Mouse (Mus musculus) forelimb bud, embryonic 11.5 days (tissue): ENCODE results near the gene Sfxn5.

Experiments
- DNase-seq: peaks from one replicate; pipeline ENCODE4 v3.0.0-alpha.2; 2012; ENCODE audit warnings: low read depth, low spot score

Sfxn5 gene

DNA sequence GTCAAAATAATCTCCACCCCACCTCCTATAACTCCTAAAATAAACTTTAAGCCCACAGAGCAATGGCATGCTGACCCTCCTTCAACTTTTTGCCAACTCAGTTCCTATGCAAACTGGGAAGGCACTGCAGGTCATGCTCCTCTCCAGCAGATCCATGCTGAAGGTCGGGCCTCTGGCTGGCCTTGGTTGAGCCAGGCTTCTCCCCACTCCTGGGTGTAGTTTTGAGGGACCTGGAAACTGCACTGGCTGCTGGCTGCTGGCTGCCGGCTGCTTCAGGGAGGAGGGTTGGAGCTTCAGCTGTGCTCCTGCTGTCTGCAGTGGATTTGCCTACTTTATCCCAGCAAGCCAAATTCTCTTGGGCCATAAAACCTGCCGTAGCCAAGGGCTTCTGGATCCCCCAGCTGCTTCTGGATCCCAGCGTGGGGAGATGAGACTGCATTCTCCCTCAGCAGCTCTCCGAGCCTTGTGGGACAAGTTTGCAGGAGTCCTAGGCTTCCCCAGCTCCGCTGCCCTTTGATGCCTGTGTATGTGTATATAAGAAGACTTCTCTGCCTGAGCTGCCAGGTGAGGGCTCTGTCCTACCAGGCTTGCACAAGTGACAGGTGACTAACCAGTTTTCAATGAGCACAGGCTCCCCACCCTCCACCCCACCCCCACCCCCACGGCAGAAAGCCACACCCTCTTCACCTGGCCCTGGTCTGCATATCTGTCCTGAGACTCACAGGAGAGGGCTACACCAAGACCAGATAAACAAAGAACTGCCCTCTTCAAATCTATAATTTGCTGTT, 100.2 kb downstream of the Sfxn5 start:
- DNase-seq: no peak

DNA sequence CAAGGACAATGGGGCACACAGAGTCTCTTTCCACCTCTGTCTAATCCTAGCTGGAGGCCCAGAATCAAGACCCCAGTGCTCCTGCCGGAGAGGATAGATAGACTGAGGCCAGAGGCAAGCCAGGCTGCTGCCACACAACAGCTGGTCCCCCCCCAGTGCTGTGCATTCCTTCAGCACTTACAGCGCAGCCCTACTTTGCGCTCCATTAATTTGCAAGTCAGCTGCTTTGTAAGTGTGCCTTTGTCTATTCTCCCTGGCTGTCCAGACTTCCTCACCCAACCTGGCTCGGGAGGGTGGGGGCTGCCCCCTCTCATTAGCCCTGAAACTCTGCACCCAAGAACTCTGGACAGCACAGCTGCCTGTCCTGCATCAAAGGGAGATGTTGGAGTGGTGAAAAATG, 101.2 kb downstream of the Sfxn5 start:
- no peak for DNase-seq

DNA sequence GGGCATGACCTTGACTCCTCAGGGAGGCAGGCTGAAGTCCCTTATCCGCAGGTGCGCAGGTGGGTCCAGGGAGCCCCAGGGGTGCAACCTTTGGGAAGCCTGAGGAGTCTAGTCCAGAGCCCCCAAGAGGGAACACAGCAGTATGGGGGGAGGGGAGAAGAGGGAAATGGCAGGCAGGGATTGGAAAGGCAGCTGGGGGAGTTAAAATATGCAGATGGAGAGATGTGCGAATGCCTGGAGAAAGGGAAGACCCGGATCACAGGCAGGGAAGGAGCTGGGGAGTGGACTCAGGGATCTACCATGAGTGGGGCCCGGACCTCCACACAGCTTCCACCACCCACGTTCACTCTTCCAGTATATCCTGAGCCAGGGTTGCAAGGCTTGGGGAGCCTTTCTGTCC, 101.8 kb downstream of the Sfxn5 start:
- DNase-seq: no peak

DNA sequence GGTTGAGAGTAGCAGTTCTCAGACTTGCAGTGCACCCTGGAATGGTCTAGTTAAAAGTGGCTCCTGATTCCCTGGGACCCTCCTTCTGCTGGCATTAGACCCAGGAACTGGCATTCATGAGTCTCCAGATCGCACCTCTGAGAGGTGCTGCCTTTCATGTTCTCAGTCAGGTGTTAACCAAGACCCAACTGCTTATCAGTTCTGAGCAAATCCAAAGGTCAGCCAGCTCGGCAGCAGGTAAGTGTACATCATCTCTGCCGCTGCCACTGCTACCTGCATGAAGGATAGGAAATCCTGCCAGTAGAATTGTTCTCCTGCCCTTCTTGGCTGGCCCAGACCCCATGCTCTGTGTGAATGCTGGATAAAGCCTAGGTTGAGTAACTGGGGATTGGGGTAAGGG, 102.5 kb downstream of the Sfxn5 start:
- no peak for DNase-seq

DNA sequence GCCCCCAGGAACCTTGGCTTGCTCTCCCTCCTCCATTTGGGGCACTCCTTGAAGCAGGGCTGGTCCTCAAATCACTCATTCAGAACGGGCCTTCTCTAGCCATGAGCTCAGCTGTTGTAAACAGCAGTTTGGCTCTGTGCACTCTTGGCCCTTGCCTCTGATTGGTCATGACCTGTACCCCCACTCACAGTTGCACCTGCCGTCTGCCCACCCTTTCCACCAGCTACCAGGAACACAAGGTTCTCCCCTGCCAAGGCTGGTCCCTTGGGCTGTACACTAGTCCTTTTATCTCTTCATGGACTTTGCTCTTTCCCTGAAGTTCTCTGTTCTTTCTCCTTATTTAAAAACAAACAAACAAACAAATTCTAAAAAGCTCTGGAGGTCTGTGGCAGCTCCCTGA, 105.7 kb downstream of the Sfxn5 start:
- no peak for DNase-seq

DNA sequence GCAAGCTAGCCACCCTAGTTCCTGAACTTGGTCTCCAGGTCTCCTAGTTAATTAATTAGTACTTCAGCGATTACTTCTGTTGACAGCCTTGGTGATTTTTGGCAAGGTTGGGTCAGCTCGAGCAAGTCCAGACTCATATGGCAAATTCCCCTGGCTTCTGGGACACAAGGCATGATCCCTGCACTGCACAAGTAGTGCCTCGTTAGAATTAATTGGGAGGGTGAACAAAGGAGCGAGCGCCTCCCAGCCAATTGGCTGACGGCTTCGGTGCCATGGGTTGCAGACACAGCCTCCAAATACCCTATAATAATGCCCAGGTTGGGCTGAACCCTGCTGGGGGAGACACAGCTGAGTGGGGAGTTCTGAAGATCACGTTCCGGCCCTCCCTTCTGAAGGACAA, 106.7 kb downstream of the Sfxn5 start:
- DNase-seq: no peak

DNA sequence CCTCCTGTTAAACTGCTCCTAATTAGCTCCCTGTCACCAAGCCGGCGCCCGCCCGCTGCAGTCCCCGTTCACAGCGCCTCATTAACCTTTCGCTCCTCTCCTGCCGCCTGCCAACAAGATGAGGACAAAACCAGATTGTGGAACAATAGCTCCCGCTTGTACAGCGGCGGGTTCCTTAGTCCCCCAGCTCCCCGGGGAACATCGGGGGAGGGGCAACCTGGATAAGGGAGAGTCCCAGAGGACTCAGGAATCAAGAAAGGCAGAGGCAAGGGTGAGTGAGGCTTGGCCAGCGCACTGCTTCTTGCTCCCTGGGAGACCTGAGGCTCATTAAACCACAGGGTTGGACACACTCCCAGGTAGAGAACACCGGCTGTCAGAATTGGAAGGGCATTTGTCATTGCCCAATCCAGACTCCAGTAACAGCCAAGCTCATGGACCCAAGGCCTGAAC, 108.8 kb downstream of the Sfxn5 start:
- no peak for DNase-seq

DNA sequence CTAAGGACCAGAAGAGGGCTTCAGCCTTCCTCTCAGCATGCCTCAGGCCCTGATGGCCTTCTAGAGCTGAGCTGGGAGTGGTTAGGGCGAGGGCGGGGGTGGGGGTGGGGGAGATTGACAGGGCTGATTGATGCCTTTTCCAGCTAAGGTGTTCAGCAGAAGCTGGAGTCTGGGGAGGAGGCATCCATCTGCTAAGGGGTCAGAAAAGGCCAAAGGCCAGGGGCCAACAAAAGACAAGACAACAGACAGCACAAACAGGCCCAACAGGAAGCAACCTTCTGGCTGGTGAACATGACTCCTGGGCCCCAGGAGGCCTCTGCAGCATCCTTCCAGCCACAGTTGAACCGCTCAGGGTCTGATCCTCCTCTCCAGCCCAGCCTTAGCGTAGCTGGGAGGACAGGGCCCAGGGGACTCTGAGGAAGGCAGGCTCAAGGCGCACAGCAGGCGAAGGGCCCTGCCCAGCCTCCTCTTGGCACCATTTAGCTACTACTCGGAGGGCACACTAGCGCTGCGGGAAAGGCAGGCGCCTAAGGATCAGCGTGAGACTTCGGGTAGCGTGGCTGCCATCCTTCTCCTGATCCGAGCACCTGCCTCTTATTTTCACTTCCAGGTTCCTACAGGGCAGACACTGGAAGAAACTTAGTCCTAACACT, 109.6 kb downstream of the Sfxn5 start:
- DNase-seq: no peak

DNA sequence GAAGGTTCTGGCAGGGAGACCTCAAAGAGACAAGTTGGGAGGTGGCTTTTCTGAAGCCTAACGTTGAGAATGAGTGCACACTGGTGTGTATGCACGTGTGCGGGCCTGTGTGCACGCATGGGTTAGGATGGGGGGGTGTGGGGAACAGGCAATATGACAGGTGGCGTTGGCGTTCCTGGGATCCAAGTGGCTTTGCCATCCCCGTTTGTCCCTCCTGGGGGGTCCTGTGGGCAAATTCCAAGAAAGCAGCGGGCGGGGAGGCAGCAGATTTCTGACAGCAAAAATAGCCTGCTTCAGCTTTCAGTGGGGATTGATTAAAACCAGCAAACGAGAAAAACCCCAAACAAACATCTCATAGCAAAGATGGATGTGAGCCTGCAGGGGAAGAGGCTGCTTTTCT, 110.7 kb downstream of the Sfxn5 start:
- no peak for DNase-seq

DNA sequence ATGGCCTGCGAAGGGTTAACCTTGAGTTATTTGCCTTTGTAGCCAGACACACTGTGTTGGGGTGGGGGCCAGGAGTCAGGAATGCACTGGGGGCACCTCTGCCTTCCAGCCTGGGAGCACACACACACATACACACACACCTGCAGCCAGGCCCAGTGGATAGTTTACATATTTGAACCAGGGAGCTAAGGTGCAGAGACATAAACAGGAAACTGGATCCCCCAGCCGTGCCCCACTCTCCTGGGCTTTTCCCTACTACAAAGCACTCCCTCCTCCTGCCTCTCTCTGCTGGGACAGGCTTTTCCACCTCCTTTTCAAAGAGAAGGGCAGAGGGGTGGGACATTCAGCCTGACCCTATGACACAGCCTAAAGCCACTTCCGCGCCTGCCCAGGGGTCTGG, 112.3 kb downstream of the Sfxn5 start:
- DNase-seq: peak; percentile 49

DNA sequence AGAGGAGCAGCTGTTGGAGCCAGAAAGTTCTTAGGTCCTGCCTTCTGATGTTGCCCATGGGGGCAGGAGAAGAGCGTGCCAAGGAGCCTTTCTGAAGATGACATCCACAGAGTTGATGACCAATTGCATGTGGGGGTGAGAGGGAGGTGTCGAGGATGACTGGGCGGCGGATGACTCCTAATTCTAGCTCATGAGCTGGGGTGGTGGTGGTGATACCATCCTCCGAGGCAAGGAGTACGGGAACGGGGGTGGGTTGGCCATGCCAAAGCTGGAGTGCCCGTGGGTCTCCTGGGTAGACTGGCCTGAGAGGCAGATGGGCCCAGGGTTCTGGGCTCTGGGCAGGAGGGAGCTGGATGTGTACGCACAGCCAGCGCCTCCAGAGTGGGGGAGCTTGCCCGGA, 113.5 kb downstream of the Sfxn5 start:
- no peak for DNase-seq

DNA sequence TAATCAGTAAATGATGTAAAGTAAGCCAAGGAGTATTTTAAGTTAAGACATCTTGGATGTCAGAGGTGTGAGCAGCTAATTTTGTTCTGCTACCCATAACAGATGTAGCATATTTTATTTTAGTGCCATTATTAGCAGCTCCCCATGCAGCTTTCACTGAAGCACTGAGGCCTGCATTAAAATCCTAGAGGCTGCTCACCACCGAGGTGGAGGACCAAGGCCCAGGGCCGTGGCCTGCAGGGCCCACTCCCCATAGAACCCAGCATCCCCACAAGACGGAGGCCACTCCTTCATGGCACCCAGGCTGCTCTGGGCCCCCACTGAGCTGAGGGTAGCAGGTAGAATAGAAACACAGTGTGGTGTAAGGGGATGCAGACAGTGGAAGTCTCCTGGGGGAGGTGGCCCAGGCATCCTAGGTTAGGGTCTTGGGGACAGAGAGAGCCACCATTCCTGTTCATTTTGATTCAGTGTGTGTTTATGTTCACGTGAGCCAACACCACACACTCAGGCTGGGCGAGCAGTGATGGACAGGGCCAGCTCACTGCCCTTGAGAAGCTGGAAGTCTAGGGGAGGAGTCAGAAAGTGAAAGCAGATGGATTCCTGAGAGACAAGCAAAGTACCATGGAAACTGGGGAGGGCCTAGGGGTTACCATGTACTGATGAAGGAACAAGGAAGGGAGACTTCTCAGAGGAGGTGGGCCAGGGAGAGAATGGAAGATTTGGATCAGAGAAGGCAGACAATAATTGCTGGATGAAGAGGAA, 114.4 kb downstream of the Sfxn5 start:
- no peak for DNase-seq

DNA sequence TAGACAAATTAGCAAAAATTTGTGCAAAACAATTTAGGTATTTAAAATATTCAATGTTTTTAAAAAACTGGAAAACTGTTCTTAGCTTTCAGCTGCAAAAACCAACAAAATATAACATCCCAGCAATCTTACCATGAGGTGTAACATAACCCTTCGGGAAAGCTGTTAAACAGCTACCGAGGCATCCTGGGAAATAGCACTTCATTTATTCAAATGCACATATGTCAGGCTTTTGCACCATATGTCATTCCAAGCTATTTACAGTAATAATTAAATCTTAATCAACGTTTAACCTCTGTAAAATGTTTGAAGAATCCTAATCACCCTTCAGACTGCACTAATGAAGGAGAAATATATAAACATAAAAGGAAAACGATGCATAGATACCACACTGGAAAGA, 115.0 kb downstream of the Sfxn5 start:
- no peak for DNase-seq

DNA sequence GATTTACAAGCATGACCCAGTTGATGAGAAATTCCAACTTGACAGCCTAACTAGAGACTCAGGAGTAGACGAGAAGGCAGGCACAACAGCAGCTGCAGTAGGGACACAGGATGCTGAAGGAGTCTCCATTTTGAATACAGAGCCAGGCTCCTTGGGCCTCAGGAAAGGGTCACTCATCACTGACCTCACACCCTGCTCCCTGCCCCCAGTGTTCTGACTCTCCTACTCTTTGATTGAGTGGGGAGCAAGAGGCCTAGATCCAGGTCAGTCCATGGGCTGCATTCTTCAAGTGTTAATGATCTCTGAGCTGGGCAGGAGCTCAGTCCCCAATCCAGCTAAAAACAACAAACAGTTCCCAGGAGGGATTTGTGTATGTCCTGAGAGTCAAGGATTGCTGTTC, 122.5 kb downstream of the Sfxn5 start:
- no peak for DNase-seq

DNA sequence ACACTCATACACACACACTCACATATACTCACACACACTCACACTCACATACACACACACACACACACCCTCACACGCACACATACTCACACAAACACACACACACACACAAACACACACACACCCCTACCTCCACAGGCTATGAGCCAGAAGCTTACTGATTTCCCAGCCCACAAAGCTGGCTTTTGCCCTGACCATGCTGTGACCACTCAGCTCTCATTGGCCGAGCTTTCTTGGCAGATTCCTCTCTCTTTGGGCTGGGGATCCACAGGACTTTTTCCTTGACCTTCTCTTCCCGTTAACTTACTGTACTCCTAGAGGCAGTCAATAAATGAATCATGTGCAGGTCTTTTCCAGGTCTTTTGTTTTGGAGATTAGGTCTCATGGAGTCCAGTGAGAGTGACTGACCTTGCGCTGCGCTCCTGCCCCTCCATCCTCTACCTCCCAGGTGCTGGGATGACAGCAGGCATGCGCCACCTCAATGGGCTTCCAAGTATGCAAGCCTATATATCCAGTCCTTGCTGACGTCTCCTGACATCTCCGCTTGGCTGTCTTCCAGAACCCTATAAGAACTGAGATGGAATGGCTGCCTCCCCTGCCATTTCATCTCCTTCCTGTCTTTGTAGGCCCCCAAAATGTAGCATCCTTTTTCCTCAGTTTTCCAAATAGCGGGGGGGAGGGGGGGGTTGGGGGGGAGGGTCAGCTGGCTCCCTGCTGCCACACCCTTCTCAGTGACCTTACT, 123.8 kb downstream of the Sfxn5 start:
- DNase-seq: no peak

DNA sequence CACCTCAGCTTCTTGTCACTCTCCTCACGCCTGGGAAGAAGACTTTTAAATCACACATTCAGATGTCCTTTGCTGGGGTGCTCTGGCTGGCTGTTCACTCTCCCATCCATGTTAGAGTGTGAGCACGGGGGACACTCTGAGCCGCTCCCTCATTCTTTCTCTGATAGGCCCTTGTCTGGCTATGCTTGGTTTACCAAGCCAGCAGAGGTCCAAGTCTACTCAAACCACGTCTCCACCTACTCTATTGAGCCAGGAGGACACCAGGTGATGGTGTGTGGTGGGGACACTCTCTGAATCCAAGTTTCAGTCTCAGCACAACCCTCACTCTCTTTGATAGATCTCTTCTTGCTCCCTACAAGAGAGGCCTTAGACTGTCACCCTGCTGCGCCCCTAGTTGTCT, 125.9 kb downstream of the Sfxn5 start:
- DNase-seq: no peak

DNA sequence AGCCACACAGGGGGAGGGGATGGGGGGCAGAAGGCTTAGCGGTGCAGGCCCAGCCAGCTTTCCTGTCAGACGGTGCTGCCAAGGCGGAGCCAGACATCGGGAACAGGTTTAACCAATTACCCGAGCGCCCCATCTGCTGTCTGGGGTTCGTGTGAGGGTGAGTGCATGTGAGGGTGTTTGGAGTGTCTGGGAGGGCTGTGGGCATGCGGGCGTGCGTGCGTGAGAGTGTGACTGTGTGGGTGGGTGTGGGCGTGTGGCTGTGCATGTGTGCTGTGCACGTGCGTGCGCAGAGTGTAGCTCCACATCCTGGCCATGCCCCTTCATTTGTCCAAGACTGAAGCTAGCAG, 126.3 kb downstream of the Sfxn5 start:
- DNase-seq: no peak

DNA sequence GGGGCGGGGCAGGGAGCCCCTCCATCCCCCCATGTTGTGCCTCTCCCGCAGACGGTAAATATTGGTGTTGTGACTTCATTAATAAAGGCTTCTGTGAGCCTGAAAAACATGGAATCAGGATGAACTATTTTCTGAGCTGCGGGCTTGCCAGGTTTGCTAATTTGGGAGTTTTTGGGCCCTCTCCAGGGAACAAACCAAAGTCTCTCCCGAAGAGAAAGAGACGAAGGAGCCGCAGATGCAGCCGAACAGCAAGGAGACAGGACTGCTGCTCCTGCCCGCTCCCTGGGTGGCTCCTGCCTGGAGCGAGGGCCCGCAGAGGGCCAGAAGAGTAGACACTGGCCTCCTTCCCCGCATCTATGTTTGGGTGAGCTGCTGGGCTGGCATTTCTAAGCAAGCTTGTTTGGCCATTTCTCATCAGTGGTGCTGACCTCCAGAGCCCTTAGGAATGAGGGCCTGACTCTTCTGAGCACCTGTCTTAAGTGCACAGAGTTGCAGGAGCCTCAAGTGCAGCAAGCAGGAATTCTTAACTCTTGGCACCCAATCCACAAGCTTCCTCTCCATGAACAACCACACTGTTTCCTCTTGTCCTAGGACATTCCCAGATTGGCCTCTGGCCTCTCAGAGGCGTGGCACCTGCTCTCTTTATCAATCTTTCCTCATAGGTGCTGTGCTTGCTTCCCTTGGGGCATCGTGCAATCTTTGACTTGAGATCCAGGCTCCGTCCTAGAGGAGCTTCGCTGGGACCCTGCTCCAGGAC, 126.9 kb downstream of the Sfxn5 start:
- DNase-seq: no peak

DNA sequence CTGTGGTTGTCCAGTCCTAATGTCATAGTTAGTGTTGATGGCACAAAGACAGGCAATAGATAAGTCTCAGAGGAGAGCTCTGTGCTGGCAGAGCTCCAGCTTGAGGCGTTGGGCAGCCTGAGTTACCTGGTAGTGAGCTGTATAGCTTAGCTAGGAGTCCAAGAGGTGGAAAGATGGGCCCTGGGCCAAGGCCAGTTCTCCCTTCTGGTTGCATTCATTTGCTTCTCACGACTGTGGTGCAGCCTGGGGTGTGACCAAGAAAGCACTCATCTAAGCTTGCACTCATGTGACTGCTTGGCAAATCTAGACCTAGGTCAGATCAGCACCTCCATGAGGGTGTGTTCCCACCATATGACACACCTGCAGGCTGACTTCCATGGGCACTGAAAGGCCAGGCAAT, 135.3 kb downstream of the Sfxn5 start:
- no peak for DNase-seq

DNA sequence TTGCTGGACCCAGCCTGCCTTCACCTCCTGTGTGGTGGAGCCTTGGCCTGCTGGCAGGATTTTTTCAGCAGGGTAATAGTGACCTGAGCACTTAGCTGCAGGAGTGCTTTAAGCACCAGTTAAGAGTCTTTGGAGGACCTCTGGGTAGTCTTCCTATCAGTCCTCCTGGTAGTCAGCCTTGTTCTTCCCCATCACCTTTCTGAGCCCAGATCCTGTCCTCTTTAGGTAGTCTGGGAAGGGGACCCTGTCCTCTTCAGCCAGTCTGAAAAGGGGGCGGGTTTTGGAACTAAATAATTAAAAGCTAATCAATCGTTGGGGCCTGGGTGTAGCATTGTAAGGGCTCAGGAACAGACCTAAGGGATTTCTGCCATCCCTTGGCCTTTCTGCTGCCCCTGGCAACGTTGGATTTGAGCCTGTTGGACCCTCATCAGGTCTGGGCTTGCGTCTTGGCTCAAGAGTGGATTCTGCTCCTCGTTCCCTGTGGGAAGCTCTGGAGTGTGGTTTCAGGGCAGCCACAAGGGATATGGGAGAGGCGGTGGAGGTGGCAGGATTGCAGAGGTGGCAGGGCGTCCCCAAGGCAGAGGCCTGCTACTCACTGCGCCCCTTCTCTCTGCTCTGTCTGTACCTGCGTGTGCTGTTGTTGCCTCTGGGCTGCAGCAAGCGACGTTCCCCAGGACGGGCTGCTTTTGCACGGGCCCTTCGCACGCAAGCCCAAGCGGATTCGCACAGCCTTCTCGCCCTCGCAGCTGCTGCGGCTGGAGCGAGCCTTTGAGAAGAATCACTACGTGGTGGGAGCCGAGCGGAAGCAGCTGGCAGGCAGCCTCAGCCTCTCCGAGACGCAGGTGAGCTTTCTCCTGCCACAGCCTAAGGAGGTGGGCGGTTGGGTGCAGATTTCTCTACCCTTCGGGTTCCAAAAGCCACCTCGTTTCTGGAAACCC, 139.6 kb downstream of the Sfxn5 start:
- no peak for DNase-seq
